8 mouse cellular contexts compared by ENCODE assay signal in the genomic region with DNA sequence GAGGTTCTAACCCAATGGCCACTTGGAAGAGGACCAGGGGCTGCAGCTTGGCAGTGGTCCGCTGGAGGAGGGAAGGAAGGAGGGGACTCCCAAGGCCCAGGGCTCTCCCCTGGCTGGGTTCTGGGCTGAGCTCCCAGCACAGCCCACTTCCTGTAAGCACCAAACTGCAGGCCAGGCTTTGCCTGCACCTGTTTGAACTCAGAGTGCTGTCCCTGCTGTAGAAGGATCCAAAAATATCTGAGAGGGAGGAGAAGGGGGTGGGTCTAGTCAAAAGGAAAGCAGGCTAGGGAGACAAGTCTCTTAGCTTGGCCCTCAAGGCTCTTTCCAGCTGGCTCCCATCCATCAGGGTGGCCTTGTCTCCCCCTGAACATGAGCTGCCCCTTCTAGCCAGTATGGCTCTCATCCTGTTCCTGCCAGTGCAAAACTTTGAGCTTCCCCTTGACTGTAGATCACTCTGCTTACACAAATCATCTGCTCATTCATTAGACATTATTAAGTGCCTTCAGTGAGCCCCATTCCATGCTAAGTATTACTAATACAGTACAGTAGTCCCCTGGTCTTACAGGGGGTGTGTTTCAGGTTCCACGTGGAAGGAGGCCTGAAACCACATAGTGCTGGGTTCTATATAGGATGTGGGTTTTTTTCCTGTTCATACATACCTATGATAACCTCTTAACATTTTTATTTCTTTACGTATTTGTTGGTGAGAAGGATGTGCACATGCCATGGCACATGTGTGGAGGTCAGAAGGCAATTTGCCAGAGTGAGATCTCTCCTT. TPM values are rescaled to one million over a fixed set of nuclear protein-coding genes. Genes with fewer than 3 reads are reported as not detected.
A peak's percentile ranks its signal among the peaks of the same experiment; 100 is the strongest.
DNase-seq lines count a peak whose midpoint lies in the region; ATAC-seq and TF ChIP-seq lines count a peak whose summit lies in the region.

No protein-coding gene starts in this region.

- ATAC-seq in hindbrain, postnatal 0 days = peak; percentile 68; the same call in 1 of the 2 replicates
- peak; percentile 66; the same call in 1 of the 2 replicates for ATAC-seq in heart, embryonic 12.5 days (ENCODE audit: insufficient number of reproducible peaks, low FRiP score)
- ATAC-seq in erythroid progenitor cell, adult 5-6 weeks (replicated peaks; ENCODE audit: low FRiP score, poor library complexity, severe bottlenecking) = no peak
- ATAC-seq in hindbrain, embryonic 12.5 days (ENCODE audit: low FRiP score) = no peak

- no peak for TF ChIP-seq POLR2A in olfactory bulb, adult 2 months (IDR thresholded peaks at IDR 0.05; ENCODE audit: insufficient read depth, low read depth, low read length)

- H3K4me2 ChIP-seq in hindbrain, postnatal 0 days (ENCODE audit: low read depth, low read length) = no peak overlapping the region
- H3K4me2 ChIP-seq in heart, embryonic 12.5 days = no peak overlapping the region
- no peak overlapping the region for H3K4me2 ChIP-seq in hindbrain, embryonic 12.5 days (replicated peaks)

- H3K4me1 ChIP-seq in hindbrain, postnatal 0 days (ENCODE audit: insufficient read depth, low read length) = no peaks in the 10 kb centered on the region
- no peaks in the 10 kb centered on the region for H3K4me1 ChIP-seq in hindbrain, embryonic 10.5 days (replicated peaks)
- peaks cover 65% of the 10 kb centered on the region for H3K4me1 ChIP-seq in heart, embryonic 12.5 days (replicated peaks)
- H3K4me1 ChIP-seq in olfactory bulb, adult 2 months (ENCODE audit: control insufficient read depth, insufficient read depth, low read length) = peaks cover 5% of the 10 kb centered on the region
- H3K4me1 ChIP-seq in hindbrain, embryonic 12.5 days = no peaks in the 10 kb centered on the region

- H3K27me3 ChIP-seq in hindbrain, postnatal 0 days (ENCODE audit: insufficient read depth, low read length) = no peaks in the 10 kb centered on the region
- H3K27me3 ChIP-seq in hindbrain, embryonic 10.5 days (ENCODE audit: insufficient read depth, poor library complexity, severe bottlenecking) = no peaks in the 10 kb centered on the region
- H3K27me3 ChIP-seq in heart, embryonic 12.5 days (replicated peaks) = no peaks in the 10 kb centered on the region
- H3K27me3 ChIP-seq in hindbrain, embryonic 12.5 days = no peaks in the 10 kb centered on the region

- TF ChIP-seq CTCF in hindbrain, postnatal 0 days (IDR thresholded peaks at IDR 0.05; ENCODE audit: low read depth) = no peak
- no peak for TF ChIP-seq CTCF in olfactory bulb, adult 2 months (IDR thresholded peaks at IDR 0.05; ENCODE audit: insufficient read depth, low read depth, low read length)

- DNase-seq in hindbrain, postnatal 0 days (ENCODE audit: low spot score) = peak; percentile 56
- DNase-seq in hindbrain, embryonic 10.5 days (ENCODE audit: low spot score) = no peak
- DNase-seq in adrenal gland, postnatal 36 days = peak; percentile 43 to 67
- DNase-seq in kidney, postnatal 25 days = peak; percentile 46 to 73

- WGBS in hindbrain, postnatal 0 days = 85% methylated on average over 3 of the region's 3 CpGs
- WGBS in hindbrain, embryonic 10.5 days = 81% methylated on average over 3 of the region's 3 CpGs
- 51% methylated on average over 3 of the region's 3 CpGs for WGBS in heart, embryonic 12.5 days
- 48% methylated on average over 3 of the region's 3 CpGs for WGBS in olfactory bulb, adult 2 months
- 83% methylated on average over 3 of the region's 3 CpGs for WGBS in hindbrain, embryonic 12.5 days

- no peaks in the 10 kb centered on the region for H3K9me3 ChIP-seq in hindbrain, postnatal 0 days (ENCODE audit: low read length)
- no peaks in the 10 kb centered on the region for H3K9me3 ChIP-seq in hindbrain, embryonic 10.5 days
- no peaks in the 10 kb centered on the region for H3K9me3 ChIP-seq in heart, embryonic 12.5 days (replicated peaks)
- H3K9me3 ChIP-seq in hindbrain, embryonic 12.5 days (replicated peaks) = no peaks in the 10 kb centered on the region

- peak overlapping the region; percentile 29; the same call in 1 of the 2 replicates for H3K27ac ChIP-seq in hindbrain, postnatal 0 days
- no peak overlapping the region for H3K27ac ChIP-seq in hindbrain, embryonic 10.5 days
- peak overlapping the region; percentile 98 for H3K27ac ChIP-seq in heart, embryonic 12.5 days (ENCODE audit: poor library complexity, severe bottlenecking)
- H3K27ac ChIP-seq in olfactory bulb, adult 2 months (ENCODE audit: insufficient read depth, low read depth, low read length) = peak overlapping the region; percentile 29; the same call in 1 of the 2 replicates
- H3K27ac ChIP-seq in hindbrain, embryonic 12.5 days = no peak overlapping the region

- H3K36me3 ChIP-seq in hindbrain, postnatal 0 days (ENCODE audit: insufficient read depth, low read length) = no peaks in the 10 kb centered on the region
- H3K36me3 ChIP-seq in hindbrain, embryonic 10.5 days = no peaks in the 10 kb centered on the region
- H3K36me3 ChIP-seq in heart, embryonic 12.5 days = peaks cover 5% of the 10 kb centered on the region; the same call in 1 of the 2 replicates
- H3K36me3 ChIP-seq in hindbrain, embryonic 12.5 days = no peaks in the 10 kb centered on the region

- H3K4me3 ChIP-seq in hindbrain, postnatal 0 days (ENCODE audit: low read length) = no peak overlapping the region
- H3K4me3 ChIP-seq in hindbrain, embryonic 10.5 days = no peak overlapping the region
- H3K4me3 ChIP-seq in heart, embryonic 12.5 days = no peak overlapping the region
- no peak overlapping the region for H3K4me3 ChIP-seq in olfactory bulb, adult 2 months (ENCODE audit: insufficient read depth, low read depth, low read length)
- no peak overlapping the region for H3K4me3 ChIP-seq in hindbrain, embryonic 12.5 days

- no peak overlapping the region for H3K9ac ChIP-seq in hindbrain, postnatal 0 days (replicated peaks; ENCODE audit: low read length)
- peak overlapping the region; percentile 28 for H3K9ac ChIP-seq in heart, embryonic 12.5 days
- H3K9ac ChIP-seq in hindbrain, embryonic 12.5 days = no peak overlapping the region

RNA-seq across cellular contexts. Expression of gene Srl, which starts 28.8 kb away (rescaled TPM):
- total RNA-seq in hindbrain, postnatal 0 days (2014; rRNA removed) = 28.3 and 50.6 TPM in 2 replicates
- 8.7 and 10.6 TPM in 2 replicates for polyA plus RNA-seq in hindbrain, postnatal 0 days (2015; fragmentation: Nextera tagmentation; extraction: Ambion mirVana)
- 22.8 and 23.4 TPM in 2 replicates for polyA plus RNA-seq in hindbrain, embryonic 10.5 days (2016; fragmentation: Nextera tagmentation; extraction: Ambion mirVana)
- 1 to 10 TPM; 6.7 to 8.2 TPM for total RNA-seq in adrenal gland, postnatal 36 days (2021)
- 228 and 230 TPM in 2 replicates for polyA plus RNA-seq in heart, embryonic 12.5 days (2016; fragmentation: Nextera tagmentation; extraction: Ambion mirVana)
- polyA plus RNA-seq in olfactory bulb, adult 2 months (2012; ENCODE audit: insufficient read depth, insufficient read length, low replicate concordance, missing spikeins) = not detected in 2 replicates
- total RNA-seq in erythroid progenitor cell, adult 5-6 weeks (2015; ENCODE audit: low replicate concordance) = 2.9 TPM in 1 of 2 replicates, not detected in the other
- total RNA-seq in erythroid progenitor cell, adult 5-6 weeks (2017; ENCODE audit: low replicate concordance) = 1.4 TPM in 1 of 2 replicates, not detected in the other
- polyA plus RNA-seq in hindbrain, embryonic 12.5 days (2016; fragmentation: Nextera tagmentation; extraction: Ambion mirVana) = 25.8 and 36.5 TPM in 2 replicates

RNA-seq across cellular contexts. Expression of gene Tfap4, which starts 46.8 kb away (rescaled TPM):
- total RNA-seq in hindbrain, postnatal 0 days (2014; rRNA removed) = 7.8 and 9.3 TPM in 2 replicates
- polyA plus RNA-seq in hindbrain, postnatal 0 days (2015; fragmentation: Nextera tagmentation; extraction: Ambion mirVana) = 7.0 and 7.6 TPM in 2 replicates
- polyA plus RNA-seq in hindbrain, embryonic 10.5 days (2016; fragmentation: Nextera tagmentation; extraction: Ambion mirVana) = 21.3 and 27.5 TPM in 2 replicates
- total RNA-seq in adrenal gland, postnatal 36 days (2021) = 1 to 10 TPM; 3.2 to 7.9 TPM
- polyA plus RNA-seq in heart, embryonic 12.5 days (2016; fragmentation: Nextera tagmentation; extraction: Ambion mirVana) = 8.1 and 8.4 TPM in 2 replicates
- polyA plus RNA-seq in olfactory bulb, adult 2 months (2012; ENCODE audit: insufficient read depth, insufficient read length, low replicate concordance, missing spikeins) = not detected in 2 replicates
- total RNA-seq in erythroid progenitor cell, adult 5-6 weeks (2015; ENCODE audit: low replicate concordance) = 4.6 and 7.6 TPM in 2 replicates
- 1.7 and 2.7 TPM in 2 replicates for total RNA-seq in erythroid progenitor cell, adult 5-6 weeks (2017; ENCODE audit: low replicate concordance)
- 13.1 and 13.8 TPM in 2 replicates for polyA plus RNA-seq in hindbrain, embryonic 12.5 days (2016; fragmentation: Nextera tagmentation; extraction: Ambion mirVana)

Comparison
In these comparisons a context has a peak if more than half of its experiments do, and no peak if none do; other contexts are left out.
1. ATAC-seq: peak in hindbrain, postnatal 0 days (single experiment) and heart, embryonic 12.5 days (single experiment); none in erythroid progenitor cell, adult 5-6 weeks (single experiment) and hindbrain, embryonic 12.5 days (single experiment).
2. H3K27ac ChIP-seq: peak in hindbrain, postnatal 0 days (single experiment), heart, embryonic 12.5 days (single experiment) and olfactory bulb, adult 2 months (single experiment); none in hindbrain, embryonic 10.5 days (single experiment) and hindbrain, embryonic 12.5 days (single experiment).